Mouse (Mus musculus) hindbrain, embryonic 16.5 days (tissue): ENCODE measurements around the gene Sgca. TPM values are rescaled to one million over a fixed set of nuclear protein-coding genes. Genes with fewer than 3 reads are reported as not detected.

Experiments
- ATAC-seq: fragments of 200-750 bp; cut with Nextera tagmentation; 2 replicates; pipeline ENCODE4 v1.8.0; 2017; ENCODE audit warnings: moderate TSS enrichment, moderate library complexity
- H3K27ac ChIP-seq: fragments of 300-500 bp; sonication (generic); 2 replicates; pipeline ENCODE4 v1.5.1; 2014; ENCODE audit warnings: low read depth, mild to moderate bottlenecking, control low read depth, low read length, moderate library complexity
- H3K27me3 ChIP-seq: fragments of 300-500 bp; sonication (generic); replicated peaks from 2 replicates; pipeline ENCODE4 v1.6.1; 2014; ENCODE audit warnings: low read length; ENCODE audit not compliant: control insufficient read depth, insufficient read depth
- H3K36me3 ChIP-seq: fragments of 300-500 bp; sonication (generic); 2 replicates; pipeline ENCODE4 v1.6.1; 2014; ENCODE audit warnings: mild to moderate bottlenecking, low read length, moderate library complexity, mixed read lengths; ENCODE audit not compliant: control insufficient read depth, insufficient read depth
- H3K4me1 ChIP-seq: fragments of 300-500 bp; sonication (generic); 2 replicates; pipeline ENCODE4 v1.6.1; 2014; ENCODE audit warnings: low read depth, low read length; ENCODE audit not compliant: control insufficient read depth, insufficient read depth
- H3K4me2 ChIP-seq: fragments of 300-500 bp; sonication (generic); 2 replicates; pipeline ENCODE4 v1.6.1; 2014; ENCODE audit warnings: mild to moderate bottlenecking, low read length, control low read depth, moderate library complexity
- H3K4me3 ChIP-seq: fragments of 300-500 bp; sonication (generic); 2 replicates; pipeline ENCODE4 v1.5.1; 2014; ENCODE audit warnings: mild to moderate bottlenecking, low read length, control low read depth, moderate library complexity
- H3K9ac ChIP-seq: fragments of 300-500 bp; sonication (generic); 2 replicates; pipeline ENCODE4 v1.6.1; 2014; ENCODE audit warnings: low read depth, mild to moderate bottlenecking, control low read depth, low read length, moderate library complexity
- H3K9me3 ChIP-seq: fragments of 300-500 bp; sonication (generic); 2 replicates; pipeline ENCODE4 v1.6.1; 2014; ENCODE audit warnings: mild to moderate bottlenecking, low read length, moderate library complexity; ENCODE audit not compliant: control insufficient read depth
- WGBS: fragments of 180-500 bp; shearing (Covaris S2); extraction: QIAGEN DNeasy Blood & Tissue Kit; methylation state at CpG from one replicate; pipeline ENCODE4 v1.1.7; 2014; 5-methylcytosine and 5-hydroxymethylcytosine counted together
- polyA plus RNA-seq: library from polyadenylated mRNA; unstranded; fragments of >200 nt; fragmentation: Nextera tagmentation; extraction: Ambion mirVana; gene quantifications from 2 replicates; pipeline ENCODE4 v1.2.1, GENCODE M21; 2015

Sgca gene
- polyA plus RNA-seq, 1 experiment from 2014 or later = 0.24 TPM

GRCm38 (mm10) chr11:94934526-94934925 lies 41.6 kb downstream of the Sgca start:
- no peaks in the 10 kb centered on the region for H3K9me3 ChIP-seq
- H3K4me3 ChIP-seq = no peak overlapping the region
- peaks cover 12% of the 10 kb centered on the region for H3K4me1 ChIP-seq
- WGBS = 32% methylated on average over 10 of the region's 11 CpGs
- no peak for ATAC-seq
- peaks cover 43% of the 10 kb centered on the region for H3K27me3 ChIP-seq
- H3K4me2 ChIP-seq = no peak overlapping the region
- no peaks in the 10 kb centered on the region for H3K36me3 ChIP-seq
- no peak overlapping the region for H3K9ac ChIP-seq
- no peak overlapping the region for H3K27ac ChIP-seq

GRCm38 (mm10) chr11:94933584-94933983 lies 42.5 kb downstream of the Sgca start:
- Histone ChIP-seq H3K27ac (no peak overlapping the region), H3K4me1 (peaks cover 16% of the 10 kb centered on the region), H3K4me3 (no peak overlapping the region), H3K4me2 (no peak overlapping the region), H3K9me3 (no peaks in the 10 kb centered on the region), H3K27me3 (peaks cover 38% of the 10 kb centered on the region), H3K9ac (no peak overlapping the region), H3K36me3 (no peaks in the 10 kb centered on the region)
- ATAC-seq = no peak
- WGBS = 16% methylated on average over 8 of the region's 8 CpGs

- Histone ChIP-seq H3K36me3 (no peaks in the 10 kb centered on the region), H3K27ac (no peak overlapping the region), H3K4me2 (no peak overlapping the region), H3K27me3 (peaks cover 16% of the 10 kb centered on the region), H3K9ac (no peak overlapping the region), H3K4me1 (peaks cover 6% of the 10 kb centered on the region; the same call in 1 of the 2 replicates), H3K4me3 (no peak overlapping the region), H3K9me3 (no peaks in the 10 kb centered on the region)
- no peak for ATAC-seq
- 70% methylated on average over 4 of the region's 4 CpGs for WGBS
Measured at GRCm38 (mm10) chr11:94930151-94930550, 46.0 kb downstream of the Sgca start.

- no peaks in the 10 kb centered on the region for H3K36me3 ChIP-seq
- no peak overlapping the region for H3K4me3 ChIP-seq
- 56% methylated on average over 9 of the region's 9 CpGs for WGBS
- H3K27ac ChIP-seq = no peak overlapping the region
- H3K9me3 ChIP-seq = no peaks in the 10 kb centered on the region
- H3K27me3 ChIP-seq = peaks cover 16% of the 10 kb centered on the region
- H3K9ac ChIP-seq = no peak overlapping the region
- H3K4me1 ChIP-seq = peaks cover 6% of the 10 kb centered on the region; the same call in 1 of the 2 replicates
- no peak for ATAC-seq
- no peak overlapping the region for H3K4me2 ChIP-seq
Measured at GRCm38 (mm10) chr11:94929599-94929998, 46.5 kb downstream of the Sgca start.

GRCm38 (mm10) chr11:94928820-94929219 lies 47.3 kb downstream of the Sgca start:
- ATAC-seq = peak; percentile 68
- peaks cover 6% of the 10 kb centered on the region; the same call in 1 of the 2 replicates for H3K4me1 ChIP-seq
- no peaks in the 10 kb centered on the region for H3K9me3 ChIP-seq
- 10% methylated on average over 13 of the region's 13 CpGs for WGBS
- no peaks in the 10 kb centered on the region for H3K36me3 ChIP-seq
- no peak overlapping the region for H3K27ac ChIP-seq
- H3K27me3 ChIP-seq = peaks cover 15% of the 10 kb centered on the region
- H3K4me2 ChIP-seq = peak overlapping the region; percentile 8; the same call in 1 of the 2 replicates
- H3K4me3 ChIP-seq = no peak overlapping the region
- H3K9ac ChIP-seq = peak overlapping the region; percentile 29; the same call in 1 of the 2 replicates

GRCm38 (mm10) chr11:94927771-94928291 lies 48.3 kb downstream of the Sgca start:
- Histone ChIP-seq H3K4me1 (peaks cover 6% of the 10 kb centered on the region; the same call in 1 of the 2 replicates), H3K9ac (peak overlapping the region; percentile 17; the same call in 1 of the 2 replicates), H3K4me3 (no peak overlapping the region), H3K9me3 (no peaks in the 10 kb centered on the region), H3K27me3 (peaks cover 7% of the 10 kb centered on the region; the same call in 1 of the 2 replicates), H3K4me2 (no peak overlapping the region), H3K36me3 (no peaks in the 10 kb centered on the region), H3K27ac (no peak overlapping the region)
- ATAC-seq = no peak
- 21% methylated on average over 5 of the region's 5 CpGs for WGBS

GRCm38 (mm10) chr11:94926431-94926830 lies 49.7 kb downstream of the Sgca start:
- Histone ChIP-seq H3K27ac (no peak overlapping the region), H3K9ac (no peak overlapping the region), H3K36me3 (no peaks in the 10 kb centered on the region), H3K27me3 (0 out of 2 replicates have a peak, but pooled peaks cover 2% of the 10 kb centered on the region), H3K4me2 (no peak overlapping the region), H3K4me3 (no peak overlapping the region), H3K9me3 (no peaks in the 10 kb centered on the region), H3K4me1 (peaks cover 6% of the 10 kb centered on the region; the same call in 1 of the 2 replicates)
- ATAC-seq = no peak
- WGBS = 71% methylated on average over 11 of the region's 11 CpGs

- no peaks in the 10 kb centered on the region for H3K36me3 ChIP-seq
- WGBS = 96% methylated on average over 4 of the region's 4 CpGs
- H3K9me3 ChIP-seq = no peaks in the 10 kb centered on the region
- no peak overlapping the region for H3K4me2 ChIP-seq
- 0 out of 2 replicates have a peak, but pooled peaks cover 2% of the 10 kb centered on the region for H3K27me3 ChIP-seq
- H3K4me1 ChIP-seq = peaks cover 6% of the 10 kb centered on the region; the same call in 1 of the 2 replicates
- no peak for ATAC-seq
- no peak overlapping the region for H3K9ac ChIP-seq
- no peak overlapping the region for H3K27ac ChIP-seq
- no peak overlapping the region for H3K4me3 ChIP-seq
Measured at GRCm38 (mm10) chr11:94924977-94925376, 51.1 kb downstream of the Sgca start.

- Histone ChIP-seq H3K27ac (no peak overlapping the region), H3K9ac (no peak overlapping the region), H3K4me2 (no peak overlapping the region), H3K4me3 (no peak overlapping the region), H3K36me3 (no peaks in the 10 kb centered on the region), H3K9me3 (no peaks in the 10 kb centered on the region), H3K27me3 (no peaks in the 10 kb centered on the region), H3K4me1 (peaks cover 4% of the 10 kb centered on the region; the same call in 1 of the 2 replicates)
- ATAC-seq = no peak
- WGBS = 60% methylated on average over 6 of the region's 6 CpGs
Measured at GRCm38 (mm10) chr11:94920996-94921401, 55.1 kb downstream of the Sgca start.
